Mouse (Mus musculus): Measurements from ENCODE around the gene Olfr1150-ps1.

Gene Olfr1150-ps1

DNA sequence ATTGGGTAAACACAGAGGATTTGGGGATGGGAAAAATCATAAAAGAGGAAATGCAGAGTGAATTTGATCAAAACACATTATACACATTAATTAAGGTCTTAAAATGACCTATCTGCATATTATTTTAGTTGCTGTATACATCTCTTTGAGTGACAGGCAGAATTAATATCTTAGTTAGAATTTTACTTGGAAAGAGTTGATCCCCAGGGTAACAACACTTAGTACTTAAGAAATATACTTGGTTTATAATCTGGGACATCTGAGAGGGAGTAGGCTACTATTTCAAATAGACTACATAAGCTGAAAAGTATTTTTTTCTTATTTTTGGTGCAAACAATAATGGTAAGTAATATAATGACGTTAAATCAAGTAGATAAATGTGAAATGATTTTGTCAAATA lies at the start of gene Olfr1150-ps1:
Olfr1150-ps1 (plus strand) TSS at position 301 of the 400 bp plus-strand sequence.
- no peak for DNase-seq (ENCODE audit: low spot score)

- DNase-seq (ENCODE audit: low spot score): no peak
Observed at GRCm38 (mm10) chr2:87800292-87800691, 43.5 kb upstream of the Olfr1150-ps1 start, which contains the start of gene Olfr1143. Gene Olfr1143 (plus strand): TSS chr2:87800592.

DNA sequence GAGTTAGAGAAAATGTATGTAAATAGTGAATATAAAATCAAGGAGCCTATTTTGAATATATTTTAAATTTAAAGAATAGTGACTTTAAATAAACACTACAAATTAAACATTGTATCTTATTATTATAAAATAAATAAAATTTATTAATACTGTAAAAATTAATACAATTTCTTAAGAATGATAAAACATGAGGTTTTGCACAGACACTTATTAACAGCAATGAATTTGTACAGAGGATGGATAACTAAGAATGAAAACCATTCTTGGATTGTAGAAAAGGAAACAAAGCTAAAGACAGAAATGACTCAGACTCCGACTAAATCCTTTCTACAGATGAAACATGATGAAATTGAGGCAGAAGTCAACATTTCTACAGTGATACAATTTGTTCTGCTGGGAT lies 34.3 kb upstream of the Olfr1150-ps1 start, which contains the start of gene Olfr1145:
Olfr1145 (plus strand) TSS at position 301 of the 400 bp plus-strand sequence.
- no peak for DNase-seq (ENCODE audit: low spot score)

DNA sequence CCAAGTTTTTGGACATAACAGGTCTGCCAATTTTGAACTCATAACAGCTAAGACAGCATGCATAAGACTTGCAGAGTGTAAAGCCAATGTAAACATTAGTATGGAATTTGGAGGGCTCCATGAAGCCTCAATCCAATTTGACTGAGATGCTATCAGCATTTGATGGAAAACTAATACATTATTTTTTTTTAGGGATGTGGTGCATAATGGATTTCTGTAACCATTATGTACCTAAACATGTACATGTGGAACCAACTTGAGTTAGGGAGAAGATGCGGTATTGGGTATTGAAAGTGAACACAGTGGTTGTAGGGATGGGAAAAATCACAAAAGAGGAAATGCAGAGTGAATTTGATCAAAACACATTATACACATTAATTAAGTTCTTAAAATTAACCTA lies 13.6 kb upstream of the Olfr1150-ps1 start, which contains the start of gene Olfr1148:
Olfr1148 (plus strand) TSS at position 301 of the 400 bp plus-strand sequence.
- no peak for DNase-seq (ENCODE audit: low spot score)

- no peak for DNase-seq (ENCODE audit: low spot score)
Observed at GRCm38 (mm10) chr2:87855562-87855961, 11.8 kb downstream of the Olfr1150-ps1 start, which contains the start of gene Olfr1151. Gene Olfr1151 (plus strand): TSS chr2:87855862.

GRCm38 (mm10) chr2:87866192-87866591 lies 22.4 kb downstream of the Olfr1150-ps1 start, which contains the start of gene Olfr1152:
Gene Olfr1152 (plus strand): TSS chr2:87866492.
- DNase-seq (ENCODE audit: low spot score): no peak

- no peak for DNase-seq (ENCODE audit: low spot score)
Observed at GRCm38 (mm10) chr2:87894662-87895061, 50.9 kb downstream of the Olfr1150-ps1 start, which contains the start of gene Olfr1153. Gene Olfr1153 (plus strand): TSS chr2:87894962.
